Mouse (Mus musculus): Measurements from ENCODE around the gene Notch4. TPM values are rescaled to one million over a fixed set of nuclear protein-coding genes. Genes with fewer than 3 reads are reported as not detected.

The Notch4 gene
- polyA plus RNA-seq, 1 experiment from 2014 or later, result 6.9 TPM

GRCm38 (mm10) chr17:34556406-34556805 lies 7.7 kb upstream of the Notch4 start:
- no peaks in the 10 kb centered on the region for H3K27me3 ChIP-seq
- no peak overlapping the region for H3K27ac ChIP-seq
- ATAC-seq (ENCODE audit: insufficient number of reproducible peaks, insufficient read depth, low FRiP score, low TSS enrichment), result no peak
- H3K4me3 ChIP-seq, result no peak overlapping the region
- no peaks in the 10 kb centered on the region for H3K4me1 ChIP-seq
- WGBS, result 82% methylated on average over 8 of the region's 8 CpGs
- H3K9me3 ChIP-seq, result no peaks in the 10 kb centered on the region
- H3K4me2 ChIP-seq (replicated peaks), result no peak overlapping the region
- no peak overlapping the region for H3K9ac ChIP-seq
- no peaks in the 10 kb centered on the region for H3K36me3 ChIP-seq

GRCm38 (mm10) chr17:34557411-34557810 lies 6.7 kb upstream of the Notch4 start:
- H3K9me3 ChIP-seq, result no peaks in the 10 kb centered on the region
- 77% methylated on average over 11 of the region's 11 CpGs for WGBS
- H3K36me3 ChIP-seq, result no peaks in the 10 kb centered on the region
- no peak for ATAC-seq (ENCODE audit: insufficient number of reproducible peaks, insufficient read depth, low FRiP score, low TSS enrichment)
- no peaks in the 10 kb centered on the region for H3K4me1 ChIP-seq
- H3K4me2 ChIP-seq (replicated peaks), result no peak overlapping the region
- H3K9ac ChIP-seq, result no peak overlapping the region
- no peaks in the 10 kb centered on the region for H3K27me3 ChIP-seq
- no peak overlapping the region for H3K4me3 ChIP-seq
- no peak overlapping the region for H3K27ac ChIP-seq

GRCm38 (mm10) chr17:34559116-34559515 lies 5.0 kb upstream of the Notch4 start:
- H3K4me1 ChIP-seq, result peaks cover 3% of the 10 kb centered on the region
- H3K27ac ChIP-seq, result no peak overlapping the region
- H3K36me3 ChIP-seq, result no peaks in the 10 kb centered on the region
- H3K9me3 ChIP-seq, result no peaks in the 10 kb centered on the region
- no peak for ATAC-seq (ENCODE audit: insufficient number of reproducible peaks, insufficient read depth, low FRiP score, low TSS enrichment)
- H3K4me3 ChIP-seq, result no peak overlapping the region
- H3K9ac ChIP-seq, result no peak overlapping the region
- no peaks in the 10 kb centered on the region for H3K27me3 ChIP-seq
- 78% methylated on average over 7 of the region's 7 CpGs for WGBS
- H3K4me2 ChIP-seq (replicated peaks), result no peak overlapping the region

- 30% methylated on average over 15 of the region's 15 CpGs for WGBS
- Histone ChIP-seq H3K9me3 (no peaks in the 10 kb centered on the region), H3K9ac (no peak overlapping the region), H3K4me1 (peaks cover 8% of the 10 kb centered on the region), H3K27ac (no peak overlapping the region), H3K36me3 (no peaks in the 10 kb centered on the region), H3K4me2 (replicated peaks) (no peak overlapping the region), H3K27me3 (no peaks in the 10 kb centered on the region), H3K4me3 (no peak overlapping the region)
- no peak for ATAC-seq (ENCODE audit: insufficient number of reproducible peaks, insufficient read depth, low FRiP score, low TSS enrichment)
These were observed 4.2 kb upstream of the Notch4 start for GRCm38 (mm10) chr17:34559895-34560294.

GRCm38 (mm10) chr17:34560438-34560837 lies 3.6 kb upstream of the Notch4 start:
- H3K4me2 ChIP-seq (replicated peaks), result no peak overlapping the region
- no peak overlapping the region for H3K4me3 ChIP-seq
- no peak overlapping the region for H3K27ac ChIP-seq
- WGBS, result 88% methylated on average over 6 of the region's 6 CpGs
- H3K4me1 ChIP-seq, result peaks cover 8% of the 10 kb centered on the region
- H3K27me3 ChIP-seq, result no peaks in the 10 kb centered on the region
- H3K9ac ChIP-seq, result no peak overlapping the region
- H3K9me3 ChIP-seq, result no peaks in the 10 kb centered on the region
- H3K36me3 ChIP-seq, result no peaks in the 10 kb centered on the region
- no peak for ATAC-seq (ENCODE audit: insufficient number of reproducible peaks, insufficient read depth, low FRiP score, low TSS enrichment)

- no peaks in the 10 kb centered on the region for H3K27me3 ChIP-seq
- H3K9ac ChIP-seq, result no peak overlapping the region
- H3K27ac ChIP-seq, result no peak overlapping the region; the same call in 1 of the 2 replicates
- no peak for ATAC-seq (ENCODE audit: insufficient number of reproducible peaks, insufficient read depth, low FRiP score, low TSS enrichment)
- no peaks in the 10 kb centered on the region for H3K36me3 ChIP-seq
- 40% methylated on average over 8 of the region's 8 CpGs for WGBS
- H3K9me3 ChIP-seq, result no peaks in the 10 kb centered on the region
- H3K4me2 ChIP-seq (replicated peaks), result no peak overlapping the region
- no peak overlapping the region for H3K4me3 ChIP-seq
- H3K4me1 ChIP-seq, result peaks cover 8% of the 10 kb centered on the region
These were observed 2.9 kb upstream of the Notch4 start for GRCm38 (mm10) chr17:34561200-34561599.

- H3K9ac ChIP-seq, result no peak overlapping the region
- whole genome bisulfite sequencing, result 61% methylated on average over 3 of the region's 3 CpGs
- H3K4me3 ChIP-seq, result no peak overlapping the region
- peaks cover 8% of the 10 kb centered on the region for H3K4me1 ChIP-seq
- no peaks in the 10 kb centered on the region for H3K36me3 ChIP-seq
- no peak for ATAC-seq (ENCODE audit: insufficient number of reproducible peaks, insufficient read depth, low FRiP score, low TSS enrichment)
- H3K4me2 ChIP-seq (replicated peaks), result no peak overlapping the region
- H3K9me3 ChIP-seq, result no peaks in the 10 kb centered on the region
- H3K27me3 ChIP-seq, result no peaks in the 10 kb centered on the region
- H3K27ac ChIP-seq, result no peak overlapping the region
These were observed 1.5 kb upstream of the Notch4 start for GRCm38 (mm10) chr17:34562595-34562994.

- Histone ChIP-seq H3K36me3 (no peaks in the 10 kb centered on the region), H3K27ac (no peak overlapping the region), H3K27me3 (no peaks in the 10 kb centered on the region), H3K4me2 (replicated peaks) (no peak overlapping the region), H3K4me1 (peaks cover 8% of the 10 kb centered on the region), H3K9ac (no peak overlapping the region), H3K9me3 (no peaks in the 10 kb centered on the region), H3K4me3 (no peak overlapping the region)
- WGBS, result 73% methylated on average over 11 of the region's 11 CpGs
- ATAC-seq (ENCODE audit: insufficient number of reproducible peaks, insufficient read depth, low FRiP score, low TSS enrichment), result no peak
These were observed 714 bp upstream of the Notch4 start for GRCm38 (mm10) chr17:34563354-34563753.

DNA sequence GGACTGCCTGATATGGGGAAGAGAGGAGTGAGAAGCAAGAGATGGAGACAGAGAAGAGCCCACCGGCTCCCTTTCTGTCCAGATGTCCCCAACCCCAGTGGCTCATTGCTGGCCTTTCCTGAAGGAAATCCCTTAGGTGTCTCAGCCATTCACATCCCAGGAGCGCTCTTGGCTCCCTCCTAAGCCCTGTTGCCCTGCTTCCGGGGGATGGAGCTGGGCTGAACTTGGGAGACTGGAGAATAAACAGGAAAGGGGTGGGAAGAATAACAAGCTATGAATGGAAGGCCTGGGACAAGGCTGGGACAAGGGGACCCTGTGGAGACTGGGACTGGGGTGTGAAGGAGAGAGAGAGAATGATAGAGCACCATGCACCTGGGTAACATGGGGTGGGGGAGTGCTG lies 728 bp downstream of the Notch4 start:
- Histone ChIP-seq H3K4me1 (peaks cover 8% of the 10 kb centered on the region), H3K36me3 (no peaks in the 10 kb centered on the region), H3K9ac (no peak overlapping the region), H3K27ac (peak overlapping the region; percentile 63; the same call in 1 of the 2 replicates), H3K4me3 (no peak overlapping the region), H3K27me3 (no peaks in the 10 kb centered on the region; the same call in 1 of the 2 replicates), H3K4me2 (replicated peaks) (0 out of 2 replicates have a peak overlapping the region, but pooled peaks have one; percentile 21), H3K9me3 (no peaks in the 10 kb centered on the region)
- ATAC-seq (ENCODE audit: insufficient number of reproducible peaks, insufficient read depth, low FRiP score, low TSS enrichment), result no peak
- 39% methylated on average over 3 of the region's 3 CpGs for WGBS

GRCm38 (mm10) chr17:34567311-34567710 lies 3.2 kb downstream of the Notch4 start:
- ATAC-seq (ENCODE audit: insufficient number of reproducible peaks, insufficient read depth, low FRiP score, low TSS enrichment), result no peak
- Histone ChIP-seq H3K4me3 (no peak overlapping the region), H3K9ac (no peak overlapping the region; the same call in 1 of the 2 replicates), H3K4me1 (peaks cover 8% of the 10 kb centered on the region), H3K4me2 (replicated peaks) (no peak overlapping the region), H3K27me3 (peaks cover 3% of the 10 kb centered on the region; the same call in 1 of the 2 replicates), H3K9me3 (no peaks in the 10 kb centered on the region), H3K27ac (no peak overlapping the region), H3K36me3 (no peaks in the 10 kb centered on the region)
- 66% methylated on average over 9 of the region's 9 CpGs for WGBS

- Histone ChIP-seq H3K27ac (no peak overlapping the region), H3K36me3 (no peaks in the 10 kb centered on the region), H3K9me3 (no peaks in the 10 kb centered on the region), H3K27me3 (peaks cover 3% of the 10 kb centered on the region; the same call in 1 of the 2 replicates), H3K4me2 (replicated peaks) (no peak overlapping the region), H3K4me1 (peaks cover 8% of the 10 kb centered on the region), H3K9ac (no peak overlapping the region), H3K4me3 (no peak overlapping the region)
- 85% methylated on average over 13 of the region's 13 CpGs for WGBS
- ATAC-seq (ENCODE audit: insufficient number of reproducible peaks, insufficient read depth, low FRiP score, low TSS enrichment), result no peak
These were observed 4.4 kb downstream of the Notch4 start for GRCm38 (mm10) chr17:34568421-34568820.

- WGBS, result 72% methylated on average over 4 of the region's 4 CpGs
These were observed 5.9 kb downstream of the Notch4 start for GRCm38 (mm10) chr17:34569919-34570318.

GRCm38 (mm10) chr17:34571875-34572274 lies 7.8 kb downstream of the Notch4 start:
- H3K4me2 ChIP-seq (replicated peaks), result no peak overlapping the region
- no peak overlapping the region for H3K27ac ChIP-seq
- no peaks in the 10 kb centered on the region for H3K4me1 ChIP-seq
- ATAC-seq (ENCODE audit: insufficient number of reproducible peaks, insufficient read depth, low FRiP score, low TSS enrichment), result no peak
- no peak overlapping the region for H3K9ac ChIP-seq
- H3K9me3 ChIP-seq, result no peaks in the 10 kb centered on the region
- 14% methylated on average over 5 of the region's 5 CpGs for WGBS
- peaks cover 3% of the 10 kb centered on the region; the same call in 1 of the 2 replicates for H3K27me3 ChIP-seq
- no peak overlapping the region for H3K4me3 ChIP-seq
- no peaks in the 10 kb centered on the region for H3K36me3 ChIP-seq

More at GRCm38 (mm10) chr17:34569919-34570318, 5.9 kb downstream of the Notch4 start:
- Histone ChIP-seq H3K9me3 (no peaks in the 10 kb centered on the region), H3K27me3 (peaks cover 3% of the 10 kb centered on the region; the same call in 1 of the 2 replicates), H3K27ac (no peak overlapping the region), H3K9ac (no peak overlapping the region), H3K4me2 (replicated peaks) (no peak overlapping the region), H3K4me3 (no peak overlapping the region), H3K36me3 (no peaks in the 10 kb centered on the region), H3K4me1 (no peaks in the 10 kb centered on the region)
- ATAC-seq (ENCODE audit: insufficient number of reproducible peaks, insufficient read depth, low FRiP score, low TSS enrichment), result no peak

Measured in embryonic facial prominence, embryonic 12.5 days (tissue).